Mouse (Mus musculus) brain, embryonic 18.5 days (tissue): ENCODE results near the gene Gm20388.
"Not testable (repeated sequence)": the region's sequence is repeated elsewhere in the genome, so short reads cannot be mapped to it uniquely, and the experiment has no call there.

Experiments used
- DNase-seq: peaks from one replicate; pipeline ENCODE4 v3.0.0-alpha.2; 2012; ENCODE audit warnings: low read depth, low spot score

The Gm20388 gene

DNA sequence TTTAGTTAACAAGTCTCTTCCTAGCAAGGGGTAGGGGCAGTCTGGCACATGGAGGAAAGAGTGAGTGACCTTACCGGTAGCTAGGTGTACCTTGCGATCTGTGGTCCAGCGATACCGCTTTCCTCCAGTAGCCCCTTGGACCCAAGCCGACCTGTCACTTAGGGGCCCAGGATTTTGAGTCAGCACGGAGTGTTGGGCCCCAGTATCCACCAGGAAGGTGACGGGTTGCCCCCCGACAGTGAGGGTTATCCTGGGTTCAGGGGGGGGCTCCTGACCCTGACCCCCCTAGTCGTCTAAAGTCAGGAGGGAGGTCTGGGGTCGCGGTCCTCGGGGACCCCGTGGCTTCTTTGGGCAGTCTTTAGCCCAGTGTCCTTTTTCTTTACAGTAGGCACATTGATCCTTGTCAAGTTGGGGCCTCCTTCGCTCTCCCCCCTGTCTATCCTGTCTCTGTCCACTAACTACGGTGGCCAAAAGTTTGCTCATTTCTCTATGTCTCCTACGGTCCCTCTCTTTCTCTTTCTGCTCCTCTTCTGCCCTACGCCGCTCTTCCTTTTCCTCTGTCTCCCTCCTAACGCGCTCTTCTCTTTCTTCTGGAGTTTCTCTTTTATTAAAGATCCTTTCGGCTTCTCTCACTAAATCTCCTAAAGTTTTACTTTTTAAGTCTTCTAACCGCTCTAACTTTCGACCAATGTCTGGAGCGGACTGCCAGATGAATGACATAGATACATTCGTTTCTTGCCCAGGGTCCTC is 3521.2 kb downstream of the Gm20388 start:
- no peak for DNase-seq

DNA sequence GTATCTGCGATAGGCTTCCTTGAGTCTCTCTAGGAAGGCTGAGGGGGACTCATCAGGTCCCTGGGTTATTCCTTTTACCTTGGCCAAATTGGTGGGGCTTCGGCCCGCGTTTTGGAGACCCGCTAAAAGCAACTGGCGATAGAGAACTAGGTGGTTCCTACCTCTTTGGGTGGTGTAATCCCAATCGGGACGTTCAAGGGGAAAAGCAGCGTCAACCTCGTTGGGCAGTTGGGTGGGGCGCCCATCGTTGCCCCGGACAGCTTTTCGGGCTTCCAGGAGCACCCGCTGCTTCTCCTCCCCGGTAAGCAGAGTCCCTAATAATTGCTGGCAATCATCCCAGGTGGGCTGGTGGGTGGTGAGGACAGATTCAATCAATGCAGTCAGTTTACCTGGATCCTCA is 3521.7 kb downstream of the Gm20388 start:
- DNase-seq: no peak

- not testable (repeated sequence) for DNase-seq
Observed at GRCm38 (mm10) chr8:123433241-123433974, 3522.8 kb downstream of the Gm20388 start.

DNA sequence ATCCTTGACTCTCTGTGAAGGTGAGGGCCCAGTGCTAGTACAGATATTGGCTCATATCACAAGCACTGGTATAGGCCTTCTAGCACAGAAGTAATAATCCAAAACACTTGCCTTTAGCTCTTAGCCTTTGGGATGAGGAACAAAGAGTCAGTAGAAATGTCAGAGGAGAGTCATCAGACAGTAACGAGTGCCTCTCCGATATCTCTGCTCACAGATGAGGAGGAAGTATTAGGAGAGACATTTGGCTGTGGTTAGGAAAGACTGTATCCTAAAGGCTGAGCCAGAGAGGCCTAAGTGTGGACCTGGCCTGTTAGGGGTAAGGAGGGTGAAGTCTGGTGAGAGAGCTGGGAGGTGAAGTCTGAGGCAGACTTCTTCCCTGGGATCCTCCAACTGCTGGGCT is 3531.1 kb downstream of the Gm20388 start:
- DNase-seq: no peak

DNA sequence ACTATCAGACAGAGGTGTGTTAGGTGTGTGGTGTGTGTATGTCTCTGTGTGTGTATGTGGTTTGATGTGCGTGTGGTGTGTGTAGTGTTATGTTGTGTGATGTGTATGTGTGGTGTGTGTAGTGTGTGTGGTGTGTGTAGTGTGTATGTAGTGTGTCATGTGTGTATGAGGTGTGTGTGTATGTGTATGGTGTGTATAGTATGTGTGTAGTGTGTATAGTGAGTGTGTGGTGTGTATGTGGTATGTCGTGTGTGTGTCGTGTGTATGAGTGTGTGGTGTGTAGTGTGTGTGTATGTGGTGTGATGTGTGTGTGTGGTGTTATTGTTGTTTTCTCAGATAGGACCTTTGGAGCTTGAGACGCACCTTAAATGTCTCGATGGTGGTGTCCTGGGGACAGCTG is 3531.7 kb downstream of the Gm20388 start:
- DNase-seq: no peak

DNA sequence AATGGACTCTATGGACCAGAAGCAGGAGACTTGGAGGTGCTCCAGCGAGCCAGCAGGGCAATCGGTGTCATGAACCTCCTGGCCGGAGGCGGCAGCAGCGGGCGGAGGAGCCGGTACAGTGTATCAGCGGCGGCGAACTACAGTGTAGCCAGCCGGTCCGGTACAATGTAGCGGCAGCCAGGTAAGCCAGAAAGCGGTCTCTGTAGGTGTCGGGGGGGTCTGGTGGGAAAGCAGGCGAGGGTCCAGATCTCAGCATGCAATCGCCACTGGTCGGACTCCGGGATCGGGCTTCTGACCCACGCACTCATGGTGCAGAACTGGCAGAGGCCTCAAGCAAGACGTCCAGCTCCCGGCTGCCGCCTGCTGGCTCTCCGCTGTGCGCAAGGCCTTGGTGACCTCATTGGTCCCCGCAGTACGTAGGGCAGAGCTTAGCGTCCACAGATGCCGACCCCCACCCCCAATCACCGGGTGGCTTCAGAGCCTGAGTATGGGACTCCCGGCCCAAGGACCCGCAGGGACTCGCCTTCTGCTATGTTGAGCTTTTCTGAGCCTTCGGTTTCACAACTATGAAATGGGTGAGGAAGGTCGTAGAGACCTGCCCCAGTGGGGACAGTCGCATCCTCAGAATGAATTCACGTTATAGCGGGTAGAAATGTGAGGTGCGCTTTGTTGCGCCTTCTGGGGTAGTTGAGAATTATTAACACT is 3532.4 kb downstream of the Gm20388 start:
- peak; percentile 74 for DNase-seq

DNA sequence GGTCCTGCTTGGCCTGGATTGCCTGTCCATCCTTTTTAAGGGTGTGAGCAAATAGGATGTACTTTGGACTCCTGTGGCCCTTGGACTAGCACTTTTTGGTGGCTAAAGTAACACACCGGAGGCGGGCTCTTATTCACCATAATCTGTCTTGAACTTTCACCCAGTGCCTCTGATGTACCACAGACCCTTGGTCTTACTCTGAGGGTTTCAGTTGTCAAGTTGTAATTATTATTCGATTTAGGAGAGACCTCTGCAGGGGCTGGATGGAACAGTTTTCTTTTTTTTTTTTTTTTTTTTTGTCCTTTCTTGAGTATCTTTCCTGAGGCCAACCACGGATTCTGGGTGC is 3532.9 kb downstream of the Gm20388 start:
- DNase-seq: no peak

DNA sequence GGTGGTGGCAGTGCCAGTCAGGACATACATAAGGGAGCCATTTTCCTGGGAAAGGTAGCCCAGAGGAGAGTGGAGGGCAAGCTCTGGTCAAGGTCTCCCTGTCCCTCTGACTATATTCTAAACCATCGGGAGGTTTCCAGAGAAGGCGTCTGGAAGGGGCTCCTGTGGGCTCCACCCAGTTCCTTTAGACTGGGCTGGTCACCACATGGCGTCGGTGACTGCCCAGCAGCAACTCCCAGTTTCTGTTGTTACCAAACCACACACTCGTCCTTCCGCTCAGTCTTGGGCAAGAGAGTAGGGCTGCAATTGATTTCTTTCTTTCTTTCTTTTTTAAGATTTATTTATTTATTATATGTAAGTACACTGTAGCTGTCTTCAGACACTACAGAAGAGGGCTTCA is 3533.5 kb downstream of the Gm20388 start:
- no peak for DNase-seq

DNA sequence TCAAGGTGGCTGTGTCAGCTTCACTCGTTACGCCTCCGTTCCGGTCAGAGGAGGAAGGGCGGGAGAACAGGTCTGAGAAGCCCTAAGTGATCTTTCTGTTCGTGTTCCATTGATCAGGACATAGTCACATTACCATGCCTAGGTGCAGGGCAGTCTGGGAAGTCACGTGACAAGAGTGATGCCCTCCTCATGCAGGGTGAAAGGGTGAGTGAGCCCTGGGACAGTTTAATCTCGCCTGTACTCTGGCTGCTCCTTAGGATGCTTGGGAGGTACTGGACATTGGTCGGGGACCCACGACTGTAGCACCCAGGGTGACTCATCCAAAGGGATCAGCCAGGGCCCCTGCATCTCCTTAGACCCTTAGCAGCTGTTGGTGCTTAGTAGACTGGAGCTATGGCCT is 3535.3 kb downstream of the Gm20388 start:
- no peak for DNase-seq

GRCm38 (mm10) chr8:123446799-123447198 is 3536.2 kb downstream of the Gm20388 start:
- no peak for DNase-seq

- DNase-seq: no peak
Observed at GRCm38 (mm10) chr8:123450783-123451182, 3540.1 kb downstream of the Gm20388 start.

DNA sequence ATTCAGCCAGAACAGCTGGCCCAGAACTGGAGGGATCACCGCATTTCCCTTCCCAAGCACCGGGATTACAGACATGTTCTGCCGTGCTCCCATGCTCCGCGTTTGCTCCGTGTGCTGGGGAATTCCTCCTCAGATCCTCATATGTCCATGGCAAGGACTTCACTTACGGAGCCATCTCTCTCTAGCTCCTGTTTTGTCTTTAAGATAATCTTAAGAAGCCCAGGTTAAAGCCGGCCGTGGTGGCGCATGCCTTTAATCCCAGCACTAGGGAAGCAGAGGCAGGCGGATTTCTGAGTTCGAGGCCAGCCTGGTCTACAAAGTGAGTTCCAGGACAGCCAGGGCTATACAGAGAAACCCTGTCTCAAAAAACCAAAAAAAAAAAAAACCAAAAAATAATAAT is 3541.1 kb downstream of the Gm20388 start:
- DNase-seq: not testable (repeated sequence)

GRCm38 (mm10) chr8:123452149-123452548 is 3541.5 kb downstream of the Gm20388 start:
- DNase-seq: no peak

- no peak for DNase-seq
Observed at GRCm38 (mm10) chr8:123453291-123453690, 3542.7 kb downstream of the Gm20388 start.

GRCm38 (mm10) chr8:123453951-123454350 is 3543.3 kb downstream of the Gm20388 start:
- no peak for DNase-seq

GRCm38 (mm10) chr8:123454559-123454958 is 3543.9 kb downstream of the Gm20388 start:
- DNase-seq: no peak

GRCm38 (mm10) chr8:123463651-123464050 is 3553.0 kb downstream of the Gm20388 start:
- no peak for DNase-seq

GRCm38 (mm10) chr8:123467476-123467875 is 3556.8 kb downstream of the Gm20388 start:
- DNase-seq: no peak

DNA sequence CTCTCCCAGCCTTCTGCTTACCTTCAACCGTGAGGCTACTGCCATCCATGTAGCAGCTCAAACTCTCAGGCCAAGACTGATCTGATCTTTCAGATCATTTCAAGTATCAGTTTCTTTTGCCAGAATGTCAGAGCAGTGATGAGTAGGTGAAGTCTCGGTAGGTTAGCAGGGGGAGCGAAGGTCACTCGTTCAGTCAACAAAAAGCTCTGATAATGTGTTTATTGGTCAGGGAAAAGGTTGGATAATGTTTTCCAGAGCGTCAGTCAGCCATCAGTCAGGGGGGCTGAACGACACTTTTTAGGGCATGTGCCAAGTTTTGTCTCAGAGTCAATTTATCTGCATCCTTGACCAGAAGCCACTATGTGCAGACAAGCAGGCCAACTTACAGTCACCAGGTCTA is 3562.3 kb downstream of the Gm20388 start:
- DNase-seq: not testable (repeated sequence)

GRCm38 (mm10) chr8:123474549-123474948 is 3563.9 kb downstream of the Gm20388 start:
- DNase-seq: not testable (repeated sequence)

DNA sequence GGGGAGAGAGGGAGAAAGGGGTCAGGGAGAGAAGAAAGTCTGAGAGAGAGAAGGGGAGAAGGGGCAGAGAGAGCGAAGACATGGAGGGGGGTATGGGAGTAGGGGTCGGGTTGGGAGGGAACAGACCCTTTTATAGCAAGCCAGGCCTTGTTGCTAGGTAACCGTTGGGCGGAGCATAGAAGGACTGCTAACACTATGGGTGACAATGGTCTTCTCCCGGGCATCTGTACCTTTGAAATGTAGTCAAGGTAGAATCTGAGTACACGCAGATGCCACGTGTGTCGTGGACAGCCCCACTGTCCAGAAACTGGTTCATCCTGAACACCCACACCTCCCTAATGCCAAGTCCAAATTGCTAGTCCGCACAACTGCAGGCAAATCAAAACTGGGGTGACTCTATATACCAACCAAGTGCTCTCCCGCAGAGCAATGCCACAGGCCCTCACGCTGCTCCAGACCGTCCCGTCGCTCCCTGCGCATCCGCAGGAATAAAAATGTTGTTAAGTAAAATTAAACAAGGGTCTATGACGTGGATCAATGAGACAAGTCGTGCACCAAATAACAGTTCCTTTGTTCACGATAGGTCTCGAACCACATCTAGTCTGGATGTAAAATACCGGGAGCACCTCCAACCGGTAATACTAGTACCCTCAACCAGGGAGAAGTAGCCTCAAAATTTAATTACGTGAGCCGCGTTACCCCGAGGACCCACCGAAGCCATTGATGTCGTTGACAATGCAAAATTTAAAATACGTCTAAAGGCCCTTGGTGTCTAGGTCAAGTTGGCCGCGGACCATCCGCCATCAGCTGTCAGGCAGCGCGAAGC is 3566.5 kb downstream of the Gm20388 start:
- peak; percentile 28 for DNase-seq
